Mouse (Mus musculus) gastrocnemius, postnatal 4 days (tissue): Measurements from ENCODE around the gene Vmn1r203. TPM values are rescaled to one million over a fixed set of nuclear protein-coding genes. Genes with fewer than 3 reads are reported as not detected.
"Not testable (repeated sequence)": the region's sequence is repeated elsewhere in the genome, so short reads cannot be mapped to it uniquely, and the experiment has no call there.

Experiments used
- DNase-seq, 2 experiments: peaks; one replicate each; pipeline ENCODE4 v3.0.0; 2021 to 2022; ENCODE audit warnings: low spot score in 2 of 2, mixed read lengths in 2 of 2
- long read RNA-seq, 2 experiments: library from polyadenylated mRNA; stranded (forward); transcript quantifications; one replicate each; pipeline ENCODE4 v2.0.0; 2021
- total RNA-seq, 2 experiments: library from RNA; stranded (reverse); gene quantifications; 2 replicates each; pipeline ENCODE4 v1.2.3; 2021

Vmn1r203 gene
- not detected for total RNA-seq
- long read RNA-seq, experiment 1 = 0 reads
- long read RNA-seq, experiment 2 = 0 reads

DNA sequence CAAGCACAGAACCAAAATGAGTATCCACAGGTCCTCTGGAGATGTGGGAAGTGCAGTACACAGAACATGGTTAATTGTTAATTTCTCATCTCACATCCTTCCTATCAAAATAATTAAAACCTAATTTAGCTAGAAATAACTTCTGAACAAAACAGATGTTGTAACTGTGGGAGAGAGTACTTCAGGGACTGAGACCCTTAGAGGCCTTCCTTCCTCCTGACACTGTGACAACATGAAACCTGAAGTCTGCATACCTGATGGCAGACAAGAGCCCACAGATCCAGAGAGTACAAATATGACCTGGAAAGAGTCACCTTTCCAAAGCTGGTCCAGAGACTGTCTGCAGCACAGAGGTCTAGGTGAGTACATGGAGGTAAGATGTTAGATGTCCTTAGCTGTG is at the start of gene Vmn1r203:
Gene Vmn1r203, plus strand, starts transcription at position 301 of the 400 bp plus-strand sequence.
- DNase-seq = no peak

GRCm38 (mm10) chr13:22471623-22472022 is 46.3 kb upstream of the Vmn1r203 start, which contains the start of gene Vmn1r201:
TSS of gene Vmn1r201 (plus strand) at chr13:22471923.
- no peak for DNase-seq

DNA sequence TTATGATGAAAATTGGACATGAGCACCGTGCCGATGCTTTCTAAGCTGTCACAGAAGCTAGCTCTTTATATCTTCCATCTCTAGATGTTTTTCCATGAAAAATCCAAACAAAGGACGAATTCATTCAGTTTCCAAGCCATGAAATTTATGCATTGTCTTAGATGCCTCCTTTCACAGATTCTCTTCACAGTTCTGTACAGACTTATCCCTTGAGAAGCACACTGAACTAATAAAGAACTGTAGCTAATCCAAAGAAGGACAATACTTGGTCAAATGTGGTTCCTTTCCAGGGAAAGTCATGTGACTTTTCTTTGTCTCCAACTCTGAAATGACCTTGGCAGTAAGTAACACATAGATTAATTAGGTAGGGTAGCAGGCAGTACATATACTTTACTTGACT is 15.5 kb upstream of the Vmn1r203 start:
- DNase-seq = no peak

- DNase-seq = no peak
These were observed 12.6 kb upstream of the Vmn1r203 start, which contains the start of gene Vmn1r202 for GRCm38 (mm10) chr13:22505281-22505680. TSS of gene Vmn1r202 (minus strand) at chr13:22505381.

DNA sequence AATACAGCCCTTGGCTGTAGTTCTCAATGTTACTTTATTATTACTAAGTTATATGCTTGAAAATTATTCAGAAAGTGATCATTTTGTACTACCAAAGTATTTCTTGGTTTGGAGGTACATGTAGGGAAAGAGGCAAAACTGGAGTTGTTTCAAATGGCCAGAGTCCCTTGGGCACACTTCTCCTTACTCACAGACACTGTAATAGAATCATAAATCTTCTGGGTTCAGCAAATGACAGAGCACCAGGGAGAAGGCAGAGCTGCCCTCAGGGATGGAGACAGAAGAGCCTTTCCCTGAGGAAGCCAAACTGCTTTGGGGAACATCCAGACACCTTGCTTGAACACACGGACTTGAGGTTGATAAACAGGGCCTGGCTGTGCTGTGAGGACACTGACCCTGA is 35.0 kb downstream of the Vmn1r203 start, which contains the start of gene Vmn1r204:
Gene Vmn1r204, plus strand, starts transcription at position 301 of the 400 bp plus-strand sequence.
- not testable (repeated sequence) for DNase-seq

DNA sequence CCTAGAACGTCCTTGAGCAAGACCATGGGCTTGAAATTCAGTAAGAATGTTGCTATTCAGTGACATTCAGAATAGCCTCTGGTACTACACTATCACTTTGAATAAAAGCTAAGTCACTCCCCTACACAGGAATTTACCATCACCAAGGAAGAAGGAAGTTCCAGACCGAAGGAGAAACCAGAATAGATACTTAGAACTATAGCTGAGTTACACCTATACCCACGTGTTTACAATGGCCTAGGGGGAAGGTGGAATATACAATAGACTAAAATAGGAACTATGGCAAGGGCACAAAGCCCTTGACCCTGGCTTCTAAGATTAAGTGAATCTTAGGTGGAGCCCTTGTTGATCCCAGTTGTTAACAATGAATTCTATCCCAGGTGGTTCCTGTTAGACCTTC is 57.0 kb downstream of the Vmn1r203 start:
- DNase-seq = not testable (repeated sequence)

Other genes with a start within 250 kb of the Vmn1r203 start
- gene Vmn1r195, start 247.6 kb upstream of the Vmn1r203 start, total RNA-seq = not detected
- gene Vmn1r196, start 228.2 kb upstream of the Vmn1r203 start, total RNA-seq = not detected
- gene Vmn1r197, start 193.5 kb upstream of the Vmn1r203 start, total RNA-seq = not detected
- not detected for gene Vmn1r198, start 167.8 kb upstream of the Vmn1r203 start, total RNA-seq
- not detected for gene Vmn1r199, start 138.3 kb upstream of the Vmn1r203 start, total RNA-seq
- under 1 TPM; 0.07 to 0.16 TPM for gene Vmn1r200, start 127.7 kb upstream of the Vmn1r203 start, total RNA-seq
- gene Vmn1r201, start 46.2 kb upstream of the Vmn1r203 start, total RNA-seq = not detected
- under 1 TPM; 0.05 to 0.07 TPM for gene Vmn1r202, start 12.7 kb upstream of the Vmn1r203 start, total RNA-seq
- gene Vmn1r204, start 35.1 kb downstream of the Vmn1r203 start, total RNA-seq = not detected
- gene Vmn1r205, start 74.9 kb downstream of the Vmn1r203 start, total RNA-seq = not detected
- gene Vmn1r206, start 106.1 kb downstream of the Vmn1r203 start, total RNA-seq = not detected
- gene Vmn1r207-ps, start 211.5 kb downstream of the Vmn1r203 start, total RNA-seq = not detected